Mouse (Mus musculus) c-Kit-positive CD71-positive TER-119-negative erythroid progenitor cells, embryonic 14.5 days (primary cell): ENCODE measurements around the gene Dync1i1.

Source experiments
- DNase-seq: peaks from one replicate; pipeline ENCODE4 v3.0.0-alpha.2; 2013; ENCODE audit warnings: low read depth

The Dync1i1 gene

DNA sequence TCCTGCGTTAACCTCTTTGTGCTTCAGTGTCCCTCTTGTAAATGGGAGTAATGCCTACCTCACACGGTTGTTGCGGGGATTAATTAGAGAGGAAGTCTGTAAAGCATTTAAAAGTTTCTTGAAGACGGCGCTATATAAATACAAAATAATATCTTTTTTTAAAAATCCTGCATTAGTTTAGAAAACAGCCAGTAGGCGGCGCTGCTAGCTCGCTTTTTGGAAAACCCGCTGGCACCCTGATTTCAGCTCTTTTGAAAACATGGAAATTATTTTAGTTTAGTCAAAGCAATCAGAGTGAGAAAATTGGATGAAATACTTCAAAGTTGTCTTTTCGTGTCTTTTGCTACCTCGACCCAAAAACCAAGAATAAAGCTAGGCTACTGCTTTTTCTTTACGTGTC lies 132.9 kb downstream of the Dync1i1 start:
- DNase-seq, result peak; percentile 11

DNA sequence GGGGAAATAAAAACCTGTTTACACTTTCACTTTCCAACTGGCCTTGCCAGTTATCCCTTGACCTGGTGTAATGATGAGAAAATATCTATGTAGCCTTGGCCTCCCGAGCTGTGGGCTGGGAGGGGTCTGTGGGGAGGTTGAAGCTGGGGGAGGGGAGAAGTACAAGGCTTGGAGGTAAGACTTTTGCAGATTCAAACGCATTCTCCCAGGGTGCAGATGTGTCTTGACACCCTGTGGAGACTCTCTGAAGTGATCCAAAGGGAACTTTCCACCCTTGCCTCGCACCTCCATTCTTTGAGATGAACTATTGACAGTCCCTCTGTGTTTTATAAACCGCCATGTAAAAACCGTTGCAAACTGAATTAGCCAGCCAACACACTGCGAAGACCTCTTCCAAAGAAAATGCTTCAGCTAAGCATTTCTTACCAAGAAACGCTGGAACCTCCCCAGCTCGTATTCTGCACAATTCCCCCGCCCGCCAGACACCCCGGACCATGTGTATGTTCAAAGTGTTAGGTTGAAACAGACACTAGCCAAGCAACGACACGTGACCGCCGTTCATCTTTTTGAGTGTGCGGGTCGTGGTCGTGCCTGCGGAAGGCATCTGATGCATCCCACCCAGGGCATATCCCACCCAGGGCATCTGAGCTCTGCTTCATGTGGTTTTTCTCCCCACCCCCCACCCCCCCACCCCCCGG lies 133.6 kb downstream of the Dync1i1 start:
- DNase-seq, result no peak

DNA sequence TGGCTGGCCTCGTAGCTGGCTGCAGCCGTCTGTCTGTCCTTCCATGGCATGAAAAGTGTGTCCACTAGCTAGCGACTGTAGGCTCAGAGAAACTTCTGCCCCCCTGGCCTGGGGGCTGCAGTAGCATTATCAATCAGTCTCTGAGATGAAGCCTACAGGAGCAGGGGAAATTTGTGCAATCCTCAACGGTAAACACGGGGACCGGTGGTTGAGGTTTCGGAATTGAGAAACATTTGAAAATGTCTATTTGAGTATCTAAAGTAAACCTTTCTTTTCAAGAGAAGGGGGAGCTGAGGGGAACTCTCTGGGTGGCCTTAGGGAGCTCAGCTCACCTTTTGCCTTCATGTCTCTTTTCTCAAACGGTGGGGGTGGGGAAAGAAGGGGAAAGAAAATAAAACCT lies 134.2 kb downstream of the Dync1i1 start:
- no peak for DNase-seq

DNA sequence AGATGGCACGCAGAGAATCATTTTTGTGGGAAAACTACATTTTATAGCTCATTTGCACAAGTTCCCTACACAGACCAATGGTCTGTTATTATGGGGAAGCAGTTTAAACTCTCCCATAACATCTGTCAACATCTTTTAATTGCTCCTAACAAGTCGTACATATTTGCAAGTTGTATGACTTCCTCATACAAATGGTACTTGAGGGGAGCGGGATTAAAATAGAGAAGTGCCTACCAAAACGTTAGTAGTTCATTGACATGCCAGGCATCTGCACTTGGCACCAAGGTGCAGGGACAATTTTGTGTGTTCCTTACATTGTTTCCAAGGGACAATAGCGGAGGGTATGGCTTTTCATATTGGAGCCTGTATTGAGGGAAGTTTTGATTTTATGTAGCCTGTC lies 140.7 kb downstream of the Dync1i1 start:
- no peak for DNase-seq

GRCm38 (mm10) chr6:5867221-5867620 lies 141.8 kb downstream of the Dync1i1 start:
- DNase-seq, result no peak

DNA sequence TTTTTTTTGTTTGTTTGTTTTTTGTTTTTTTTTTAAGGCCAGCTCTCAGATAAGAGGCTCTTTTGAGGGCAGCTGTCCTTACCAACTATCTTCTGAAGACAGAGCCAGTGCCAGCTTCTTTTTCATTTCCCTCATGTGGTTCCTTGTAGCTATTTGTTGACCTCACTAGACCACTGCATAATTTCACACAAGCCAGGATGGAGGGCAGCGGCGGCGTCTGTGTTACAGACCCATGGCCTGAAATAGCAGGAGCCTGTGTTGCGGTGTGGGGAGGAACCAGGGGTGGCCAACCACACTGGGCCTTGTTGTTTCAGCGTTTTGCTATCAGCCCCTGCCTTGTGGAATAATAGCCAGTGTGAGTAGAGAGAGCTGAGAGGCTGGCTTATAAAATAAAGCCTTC lies 145.6 kb downstream of the Dync1i1 start:
- DNase-seq, result no peak

- no peak for DNase-seq
These were observed 146.3 kb downstream of the Dync1i1 start for GRCm38 (mm10) chr6:5871581-5872298.

DNA sequence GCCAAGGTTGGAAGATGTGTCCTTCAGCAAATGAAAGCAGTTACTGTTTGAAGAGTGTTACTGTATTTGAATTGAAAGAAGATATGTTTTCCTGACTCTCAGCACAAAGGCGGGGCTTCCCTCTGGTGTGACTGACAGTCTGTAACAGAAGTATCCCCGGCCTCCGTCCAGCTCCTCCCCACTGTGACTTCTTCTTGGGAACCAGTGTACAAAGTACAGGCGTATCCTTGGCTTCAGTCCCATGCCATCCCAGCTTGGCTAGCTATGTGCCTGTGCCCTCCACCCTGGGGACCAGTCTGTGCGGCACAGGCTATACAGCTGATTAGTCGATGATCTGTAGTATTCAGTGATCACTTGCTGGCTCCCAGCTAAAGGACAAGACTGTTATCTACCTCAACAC lies 163.9 kb downstream of the Dync1i1 start:
- no peak for DNase-seq

DNA sequence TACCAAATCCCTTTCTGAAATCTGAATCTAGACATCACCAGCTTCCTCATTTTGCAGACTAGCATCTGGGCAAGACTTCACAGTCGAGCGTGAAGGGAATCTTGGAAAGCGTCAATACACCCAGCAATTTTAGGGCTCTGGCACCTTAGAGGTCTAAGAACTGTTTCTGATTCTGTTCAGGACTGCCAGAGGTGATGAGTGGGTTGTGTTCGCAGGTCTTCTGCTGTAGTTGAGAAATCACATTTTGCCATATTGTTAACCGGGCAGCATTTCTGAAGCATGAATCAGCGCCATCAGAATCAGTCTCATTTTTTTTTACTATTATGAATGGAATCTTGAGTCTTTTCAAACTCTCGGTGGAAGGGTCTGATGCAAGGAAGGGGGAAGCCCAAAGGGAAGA lies 185.9 kb downstream of the Dync1i1 start:
- no peak for DNase-seq

DNA sequence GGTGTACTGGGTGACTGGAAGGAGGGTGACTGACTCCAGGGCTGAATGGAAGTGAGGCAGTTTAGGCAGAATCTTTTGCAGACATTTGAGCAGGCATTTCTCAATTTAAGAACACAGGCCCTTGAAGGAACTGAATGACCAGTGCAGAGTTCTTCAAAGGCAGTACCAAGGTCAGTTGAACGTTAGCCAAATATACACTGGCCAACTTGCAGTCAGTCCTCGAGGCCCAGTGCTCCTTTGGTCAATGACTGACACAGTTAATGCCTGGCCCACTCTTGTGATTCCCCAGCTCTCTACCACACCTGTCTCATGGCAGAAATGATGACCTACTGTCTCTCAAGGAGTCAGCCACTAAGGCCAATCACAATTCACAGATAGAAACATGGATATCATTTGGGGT lies 189.6 kb downstream of the Dync1i1 start:
- no peak for DNase-seq

GRCm38 (mm10) chr6:5920670-5921069 lies 195.2 kb downstream of the Dync1i1 start:
- DNase-seq, result no peak

DNA sequence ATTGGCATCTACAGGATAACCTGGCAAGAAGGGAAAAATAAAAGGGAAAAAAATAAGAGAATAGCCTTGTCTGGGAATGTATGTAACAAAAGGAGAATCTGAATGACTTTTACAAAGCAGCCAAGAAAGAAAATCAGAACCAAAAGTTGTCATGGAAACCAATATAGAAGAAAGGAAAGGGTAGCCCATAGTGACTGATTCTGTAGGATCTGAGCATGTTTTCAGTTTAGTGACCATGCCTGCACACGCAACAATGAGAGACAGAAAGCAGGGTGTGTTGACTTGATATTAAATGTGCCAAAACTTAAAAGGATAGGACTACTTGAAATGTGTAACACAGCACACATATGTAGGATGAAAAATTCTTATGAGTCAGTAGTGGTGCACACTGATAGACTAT lies 197.2 kb downstream of the Dync1i1 start:
- DNase-seq, result no peak

GRCm38 (mm10) chr6:5923148-5923547 lies 197.7 kb downstream of the Dync1i1 start:
- no peak for DNase-seq

- DNase-seq, result no peak
These were observed 204.7 kb downstream of the Dync1i1 start for GRCm38 (mm10) chr6:5930140-5930539.

GRCm38 (mm10) chr6:5935587-5936353 lies 210.3 kb downstream of the Dync1i1 start:
- no peak for DNase-seq

GRCm38 (mm10) chr6:5949812-5950392 lies 224.5 kb downstream of the Dync1i1 start:
- no peak for DNase-seq

DNA sequence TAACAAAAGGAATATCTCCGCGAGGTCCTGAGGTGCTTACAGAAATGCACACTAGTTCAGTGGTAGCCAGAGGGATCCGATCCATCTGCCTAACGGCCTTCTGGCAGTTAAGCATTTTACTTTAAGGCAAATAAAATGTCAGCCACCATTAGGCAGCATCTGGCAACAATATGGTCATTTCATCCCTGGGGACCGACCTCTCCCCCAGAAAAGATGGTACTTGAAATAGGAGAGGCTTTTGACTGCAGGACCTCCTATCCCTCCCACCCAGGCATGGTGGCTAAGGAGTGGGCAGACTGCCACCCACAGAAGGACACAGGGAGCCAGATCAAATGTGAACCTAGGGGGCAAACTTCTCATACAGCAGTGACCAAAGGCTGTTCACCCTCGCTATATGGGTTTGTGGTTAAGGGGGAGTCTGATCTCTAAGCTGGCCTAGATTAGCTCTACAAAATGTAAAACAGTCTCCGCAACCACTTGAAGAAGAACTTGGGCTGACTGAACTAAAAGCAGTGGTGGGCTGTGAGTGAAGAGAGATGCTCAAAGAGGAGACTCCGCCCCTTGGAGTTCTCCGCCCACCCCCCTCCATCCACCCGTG lies 231.0 kb downstream of the Dync1i1 start:
- no peak for DNase-seq

DNA sequence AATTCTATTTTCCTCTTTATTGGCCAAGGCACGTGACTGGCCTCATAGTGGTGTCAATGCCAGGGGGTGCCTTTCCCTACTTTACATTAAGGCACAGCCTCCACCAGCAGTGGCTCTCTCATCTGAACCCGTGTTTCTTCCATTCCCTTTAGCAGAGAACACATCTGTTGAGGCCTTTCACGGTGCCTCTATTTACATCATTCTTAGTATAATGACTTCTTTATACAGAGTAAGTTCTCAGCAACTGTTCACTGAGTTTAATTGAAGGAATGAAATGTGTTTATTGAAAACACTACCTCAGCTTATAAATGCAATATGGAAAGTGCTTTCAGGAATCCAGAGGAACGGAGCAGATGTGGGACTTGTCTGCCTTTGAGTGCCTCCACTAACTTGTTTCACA lies 235.3 kb downstream of the Dync1i1 start:
- no peak for DNase-seq

- no peak for DNase-seq
These were observed 236.5 kb downstream of the Dync1i1 start for GRCm38 (mm10) chr6:5961960-5962359.

GRCm38 (mm10) chr6:5966376-5966775 lies 240.9 kb downstream of the Dync1i1 start:
- no peak for DNase-seq

DNA sequence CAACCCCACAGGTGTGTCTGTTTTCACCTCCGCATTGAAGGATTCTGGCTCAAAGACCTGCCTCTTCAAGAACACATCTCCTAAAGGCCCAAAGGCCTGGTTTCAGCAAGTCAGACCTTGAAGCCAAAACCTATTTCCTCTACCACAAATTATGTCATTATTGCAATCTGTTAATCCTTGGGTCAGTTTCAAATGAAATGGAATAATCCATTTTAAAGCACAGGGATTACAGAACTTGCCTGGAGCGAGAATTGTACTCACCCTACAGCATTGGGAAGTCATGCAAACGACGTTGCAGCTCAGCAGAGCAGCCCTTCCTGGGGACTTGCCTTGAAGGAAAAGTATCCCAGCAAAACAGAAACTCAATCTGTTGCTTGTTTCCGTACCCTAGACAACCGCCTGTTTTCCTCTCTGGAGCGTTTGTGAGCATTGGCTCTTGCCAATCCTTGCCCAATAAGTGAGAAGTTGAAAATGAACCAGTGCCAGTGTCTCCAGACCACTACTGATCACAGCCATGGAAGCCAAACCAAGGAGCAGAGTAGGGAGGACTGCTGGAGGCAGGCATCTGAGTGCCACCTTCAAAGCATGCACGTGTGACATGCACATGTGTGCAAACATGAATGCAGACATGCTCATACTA lies 241.5 kb downstream of the Dync1i1 start:
- no peak for DNase-seq

DNA sequence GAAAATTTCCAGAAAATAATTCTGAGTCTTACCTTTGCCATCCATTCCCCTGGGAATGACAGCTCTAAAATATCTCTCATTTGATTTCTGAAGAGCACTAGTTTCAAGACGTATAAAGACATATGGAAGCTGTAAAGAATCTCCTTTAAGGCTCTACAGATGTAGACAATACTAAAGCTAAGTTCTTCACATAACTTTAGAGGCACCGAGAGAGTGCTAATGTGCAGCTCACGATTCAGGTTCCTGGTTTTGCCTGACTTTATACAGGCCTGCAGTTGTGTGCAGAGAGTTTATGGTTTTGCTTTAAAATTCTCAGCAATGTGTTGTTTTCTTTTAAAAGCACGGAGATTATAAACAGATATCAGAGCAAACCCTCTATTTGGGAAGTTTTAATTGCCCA lies 242.1 kb downstream of the Dync1i1 start:
- no peak for DNase-seq
